Mouse (Mus musculus) forebrain, embryonic 11.5 days (tissue): ENCODE measurements around the gene Brip1. TPM values are rescaled to one million over a fixed set of nuclear protein-coding genes. Genes with fewer than 3 reads are reported as not detected.

Experiments
- ATAC-seq: fragments of 200-750 bp; cut with Nextera tagmentation; replicated peaks from 2 replicates; pipeline ENCODE4 v1.8.0; 2017; ENCODE audit warnings: moderate TSS enrichment; ENCODE audit not compliant: low FRiP score
- DNase-seq: peaks from one replicate; pipeline ENCODE4 v3.0.0-alpha.2; 2017; ENCODE audit warnings: low spot score
- H3K27ac ChIP-seq: fragments of 300-500 bp; sonication (generic); 2 replicates; pipeline ENCODE4 v1.5.1; 2014; ENCODE audit warnings: low read depth, low read length
- H3K27me3 ChIP-seq: fragments of 300-500 bp; sonication (generic); 2 replicates; pipeline ENCODE4 v1.6.1; 2014; ENCODE audit warnings: mild to moderate bottlenecking, low read length, mixed read lengths; ENCODE audit not compliant: control insufficient read depth, insufficient read depth
- H3K36me3 ChIP-seq: fragments of 300-500 bp; sonication (generic); 2 replicates; pipeline ENCODE4 v1.6.1; 2014; ENCODE audit warnings: mild to moderate bottlenecking, low read length, moderate library complexity, mixed read lengths; ENCODE audit not compliant: control insufficient read depth, insufficient read depth
- H3K4me1 ChIP-seq: fragments of 300-500 bp; sonication (generic); replicated peaks from 2 replicates; pipeline ENCODE4 v1.6.1; 2014; ENCODE audit warnings: low read length, mixed read lengths; ENCODE audit not compliant: control insufficient read depth, insufficient read depth
- H3K4me2 ChIP-seq: fragments of 300-500 bp; sonication (generic); 2 replicates; pipeline ENCODE4 v1.6.1; 2014; ENCODE audit warnings: low read depth, mild to moderate bottlenecking, low read length, moderate library complexity, mixed read lengths; ENCODE audit not compliant: severe bottlenecking
- H3K4me3 ChIP-seq: fragments of 300-500 bp; sonication (generic); 2 replicates; pipeline ENCODE4 v1.5.1; 2014; ENCODE audit warnings: low read depth, low read length
- H3K9ac ChIP-seq: fragments of 300-500 bp; sonication (generic); 2 replicates; pipeline ENCODE4 v1.6.1; 2014; ENCODE audit warnings: low read length
- H3K9me3 ChIP-seq: fragments of 300-500 bp; sonication (generic); 2 replicates; pipeline ENCODE4 v1.6.1; 2016; ENCODE audit warnings: low read length, mixed read lengths; ENCODE audit not compliant: control insufficient read depth
- WGBS: fragments of 180-500 bp; shearing (Covaris S2); extraction: QIAGEN DNeasy Blood & Tissue Kit; methylation state at CpG from one replicate; pipeline ENCODE4 v1.1.7; 2014; 5-methylcytosine and 5-hydroxymethylcytosine counted together
- polyA plus RNA-seq: library from polyadenylated mRNA; unstranded; fragments of >200 nt; fragmentation: Nextera tagmentation; extraction: Ambion mirVana; gene quantifications from 2 replicates; pipeline ENCODE4 v1.2.1, GENCODE M21; 2014

The Brip1 gene
- polyA plus RNA-seq, 1 experiment from 2014 or later: 12.7 TPM

DNA sequence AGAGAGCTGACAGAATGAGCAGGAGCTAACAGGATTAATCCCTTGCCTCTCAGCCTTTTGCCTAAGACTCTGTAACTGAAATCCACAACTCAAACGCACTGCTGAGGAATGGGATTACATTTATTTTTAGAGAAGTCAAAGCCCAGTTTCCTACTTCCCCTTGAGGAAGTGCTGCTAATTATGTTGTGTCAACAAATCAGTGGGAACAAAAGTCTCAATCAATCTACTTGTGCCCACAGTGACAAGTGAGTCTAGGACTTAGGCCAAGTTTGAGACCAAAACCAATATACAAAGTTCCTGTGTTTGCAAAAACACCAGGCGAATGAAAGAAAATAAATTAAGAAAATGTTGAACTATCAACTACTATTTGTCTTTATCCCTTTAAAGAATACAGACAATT lies 101.7 kb downstream of the Brip1 start:
- Histone ChIP-seq H3K4me1 (no peaks in the 10 kb centered on the region), H3K4me3 (no peak overlapping the region), H3K27ac (no peak overlapping the region), H3K27me3 (no peaks in the 10 kb centered on the region), H3K36me3 (no peaks in the 10 kb centered on the region; the same call in 1 of the 2 replicates), H3K9me3 (no peaks in the 10 kb centered on the region), H3K4me2 (no peak overlapping the region), H3K9ac (no peak overlapping the region)
- 79% methylated on average over 2 of the region's 2 CpGs for WGBS
- ATAC-seq (no peak), DNase-seq (no peak)

DNA sequence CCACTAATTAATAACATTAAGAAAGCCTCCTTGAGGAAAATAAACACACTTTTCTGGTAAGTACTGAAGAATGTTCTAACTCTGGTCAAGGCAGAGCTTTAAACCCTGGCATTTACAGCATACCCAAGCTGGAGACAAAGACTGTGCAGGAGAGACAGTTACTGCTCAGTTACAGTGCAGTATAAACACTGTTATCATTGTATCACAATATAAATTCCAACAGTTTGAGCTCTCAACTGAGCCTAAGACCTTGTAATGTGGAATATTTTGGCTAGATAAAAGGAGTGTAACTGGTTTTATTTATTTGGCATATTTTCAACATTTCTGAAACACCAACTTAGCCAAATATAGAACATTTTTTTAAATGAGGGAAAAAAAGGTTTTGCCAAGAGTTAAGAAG lies 112.2 kb downstream of the Brip1 start:
- Histone ChIP-seq H3K27ac (no peak overlapping the region), H3K4me1 (no peaks in the 10 kb centered on the region), H3K9ac (no peak overlapping the region), H3K9me3 (no peaks in the 10 kb centered on the region), H3K27me3 (no peaks in the 10 kb centered on the region), H3K36me3 (no peaks in the 10 kb centered on the region), H3K4me3 (no peak overlapping the region), H3K4me2 (no peak overlapping the region)
- no peak for ATAC-seq
- no peak for DNase-seq

- WGBS: 86% methylated on average over 4 of the region's 4 CpGs
Measured at GRCm38 (mm10) chr11:86084522-86084921, 116.5 kb downstream of the Brip1 start.

GRCm38 (mm10) chr11:86078025-86078424 lies 123.0 kb downstream of the Brip1 start:
- no peak overlapping the region for H3K4me3 ChIP-seq
- DNase-seq (no peak), ATAC-seq (no peak)
- no peak overlapping the region for H3K27ac ChIP-seq
- no peaks in the 10 kb centered on the region for H3K36me3 ChIP-seq
- no peak overlapping the region for H3K9ac ChIP-seq
- WGBS: 92% methylated on average over 8 of the region's 8 CpGs
- no peak overlapping the region for H3K4me2 ChIP-seq
- no peaks in the 10 kb centered on the region for H3K4me1 ChIP-seq
- H3K9me3 ChIP-seq: no peaks in the 10 kb centered on the region
- no peaks in the 10 kb centered on the region for H3K27me3 ChIP-seq

More at GRCm38 (mm10) chr11:86084522-86084921, 116.5 kb downstream of the Brip1 start:
- H3K4me1 ChIP-seq: no peaks in the 10 kb centered on the region
- no peak overlapping the region for H3K4me2 ChIP-seq
- no peak overlapping the region for H3K4me3 ChIP-seq
- no peak overlapping the region for H3K27ac ChIP-seq
- ATAC-seq (no peak), DNase-seq (no peak)
- no peaks in the 10 kb centered on the region for H3K9me3 ChIP-seq
- no peak overlapping the region for H3K9ac ChIP-seq
- H3K27me3 ChIP-seq: no peaks in the 10 kb centered on the region
- H3K36me3 ChIP-seq: no peaks in the 10 kb centered on the region

DNA sequence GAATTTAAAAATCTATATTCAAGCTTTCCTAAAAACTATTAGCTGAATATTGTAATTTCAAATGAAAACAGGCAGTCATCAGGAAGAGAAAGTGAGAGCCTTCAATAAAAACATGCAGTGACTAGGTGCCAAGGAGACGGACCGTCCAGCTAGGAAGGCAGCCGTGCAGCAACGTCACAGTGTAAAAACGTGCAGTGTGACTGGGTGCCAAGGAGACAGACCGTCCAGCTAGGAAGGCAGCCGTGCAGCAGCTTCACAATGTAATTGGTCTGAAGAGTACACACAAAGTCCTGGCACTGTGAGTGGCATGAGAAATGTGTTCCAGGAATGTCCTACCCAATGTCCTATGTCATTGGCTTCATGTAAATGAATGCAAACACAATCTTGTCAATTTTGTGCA lies 124.0 kb downstream of the Brip1 start:
- no peak for DNase-seq
- Histone ChIP-seq H3K9ac (no peak overlapping the region), H3K4me3 (no peak overlapping the region), H3K27me3 (no peaks in the 10 kb centered on the region), H3K9me3 (no peaks in the 10 kb centered on the region), H3K36me3 (no peaks in the 10 kb centered on the region), H3K27ac (no peak overlapping the region), H3K4me2 (no peak overlapping the region), H3K4me1 (no peaks in the 10 kb centered on the region)
- ATAC-seq: no peak
- 93% methylated on average over 7 of the region's 7 CpGs for WGBS

DNA sequence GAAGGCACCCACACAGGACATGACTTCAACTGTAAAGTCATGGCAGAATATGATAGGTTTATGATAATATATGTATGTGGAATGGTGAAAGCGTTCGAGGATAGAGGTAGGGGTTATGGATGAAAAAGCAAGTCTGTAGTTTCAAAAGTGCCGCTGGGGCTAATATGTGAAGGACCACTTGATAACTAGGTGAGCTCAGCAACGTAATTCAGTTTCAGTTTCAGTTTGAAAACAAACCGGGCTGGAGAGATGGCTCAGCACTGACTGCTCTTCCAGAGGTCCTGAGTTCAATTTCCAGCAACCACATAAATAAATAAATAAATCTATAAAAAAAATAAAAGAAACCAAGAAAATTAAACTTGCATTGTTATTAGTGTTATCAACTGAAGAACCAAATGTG lies 124.6 kb downstream of the Brip1 start:
- H3K4me2 ChIP-seq: no peak overlapping the region
- 96% methylated on average over 5 of the region's 5 CpGs for WGBS

GRCm38 (mm10) chr11:86075371-86075770 lies 125.6 kb downstream of the Brip1 start:
- WGBS: 78% methylated on average over 1 of the region's 1 CpGs
- no peaks in the 10 kb centered on the region for H3K36me3 ChIP-seq
- no peak overlapping the region for H3K27ac ChIP-seq
- no peak overlapping the region for H3K4me2 ChIP-seq
- H3K4me3 ChIP-seq: no peak overlapping the region
- H3K27me3 ChIP-seq: no peaks in the 10 kb centered on the region
- H3K4me1 ChIP-seq: no peaks in the 10 kb centered on the region
- no peak for DNase-seq
- no peak overlapping the region for H3K9ac ChIP-seq
- no peak for ATAC-seq
- no peaks in the 10 kb centered on the region for H3K9me3 ChIP-seq

More for the DNA sequence above, 124.6 kb downstream of the Brip1 start:
- Histone ChIP-seq H3K9ac (no peak overlapping the region), H3K4me3 (no peak overlapping the region), H3K4me1 (no peaks in the 10 kb centered on the region), H3K9me3 (no peaks in the 10 kb centered on the region), H3K27ac (no peak overlapping the region), H3K27me3 (no peaks in the 10 kb centered on the region), H3K36me3 (no peaks in the 10 kb centered on the region)
- ATAC-seq (no peak), DNase-seq (no peak)

DNA sequence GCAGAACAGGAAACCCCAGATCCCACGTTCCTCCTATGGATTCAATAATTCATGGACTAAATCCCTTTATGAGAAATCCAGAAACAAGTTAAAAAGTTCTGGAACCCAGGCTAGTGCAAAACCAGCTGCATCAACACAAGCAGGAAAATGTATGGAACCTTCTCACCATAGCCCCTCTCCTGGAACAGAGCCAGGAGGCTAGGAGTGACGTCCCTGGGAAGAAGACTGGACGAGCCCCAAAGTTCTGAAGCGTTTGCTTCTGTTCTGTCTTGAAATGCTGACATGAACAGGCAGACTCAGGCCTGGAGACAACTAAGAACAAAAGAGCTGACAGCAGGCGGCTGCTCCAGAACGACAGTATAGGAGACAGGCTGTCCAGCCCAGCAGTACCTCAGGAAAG lies 132.3 kb downstream of the Brip1 start:
- Histone ChIP-seq H3K36me3 (no peaks in the 10 kb centered on the region), H3K9ac (no peak overlapping the region), H3K27me3 (no peaks in the 10 kb centered on the region), H3K4me2 (no peak overlapping the region), H3K4me3 (no peak overlapping the region), H3K9me3 (no peaks in the 10 kb centered on the region), H3K4me1 (no peaks in the 10 kb centered on the region), H3K27ac (no peak overlapping the region)
- ATAC-seq (no peak), DNase-seq (no peak)
- WGBS: 81% methylated on average over 6 of the region's 6 CpGs

GRCm38 (mm10) chr11:86067154-86067553 lies 133.8 kb downstream of the Brip1 start:
- Histone ChIP-seq H3K27me3 (no peaks in the 10 kb centered on the region), H3K4me1 (no peaks in the 10 kb centered on the region), H3K27ac (no peak overlapping the region), H3K4me3 (no peak overlapping the region), H3K9ac (no peak overlapping the region), H3K9me3 (no peaks in the 10 kb centered on the region), H3K4me2 (no peak overlapping the region), H3K36me3 (no peaks in the 10 kb centered on the region)
- DNase-seq: no peak
- 73% methylated on average over 8 of the region's 8 CpGs for WGBS
- no peak for ATAC-seq
